Mouse (Mus musculus) granulocyte monocyte progenitor cell, adult 5-6 weeks (primary cell): ENCODE data around the gene Urad. TPM values are rescaled to one million over a fixed set of nuclear protein-coding genes. Genes with fewer than 3 reads are reported as not detected.
A peak's percentile ranks its signal among the peaks of the same experiment; 100 is the strongest.

Experiments
- ATAC-seq: replicated peaks from 2 replicates; pipeline ENCODE4 v1.8.0; 2016; ENCODE audit warnings: mild to moderate bottlenecking, moderate TSS enrichment, inconsistent platforms; ENCODE audit not compliant: poor library complexity, severe bottlenecking
- total RNA-seq, 2 experiments: library from RNA; stranded (forward) in 1 of 2; stranded (reverse) in 1 of 2; fragments of 200-712, 200-1000 nt in 1 of 2; fragments of >200 nt in 1 of 2; fragmentation: Nextera tagmentation in 1 of 2; gene quantifications; 2 replicates each; pipeline ENCODE4 v1.2.3; 2014 to 2017

Urad gene
- total RNA-seq (2014; fragmentation: Nextera tagmentation) (not detected in 2 replicates), total RNA-seq (2017) (not detected in 2 replicates)

- ATAC-seq, result no peak
These were observed at the start of gene Urad for GRCm38 (mm10) chr5:147322183-147322582. Urad (minus strand) TSS chr5:147322440.

GRCm38 (mm10) chr5:147370276-147370675 is 48.0 kb upstream of the Urad start:
- ATAC-seq, result no peak

GRCm38 (mm10) chr5:147368221-147368620 is 46.0 kb upstream of the Urad start:
- ATAC-seq, result no peak

GRCm38 (mm10) chr5:147365995-147366765 is 43.9 kb upstream of the Urad start:
- ATAC-seq, result peak; percentile 51

- ATAC-seq, result peak; percentile 84
These were observed 40.8 kb upstream of the Urad start for GRCm38 (mm10) chr5:147363054-147363453.

- no peak for ATAC-seq
These were observed 36.2 kb upstream of the Urad start for GRCm38 (mm10) chr5:147358481-147358880.

GRCm38 (mm10) chr5:147357536-147357935 is 35.3 kb upstream of the Urad start:
- ATAC-seq, result peak; percentile 47

GRCm38 (mm10) chr5:147356260-147357055 is 34.2 kb upstream of the Urad start:
- ATAC-seq, result 0 out of 2 replicates have a peak, but pooled peaks have one; percentile 15

- no peak for ATAC-seq
These were observed 33.5 kb upstream of the Urad start for GRCm38 (mm10) chr5:147355788-147356187.

- ATAC-seq, result no peak
These were observed 32.7 kb upstream of the Urad start for GRCm38 (mm10) chr5:147354985-147355384.

- ATAC-seq, result peak; percentile 70
These were observed 32.0 kb upstream of the Urad start for GRCm38 (mm10) chr5:147354161-147354780.

GRCm38 (mm10) chr5:147351931-147352330 is 29.7 kb upstream of the Urad start:
- peak; percentile 11; the same call in 1 of the 2 replicates for ATAC-seq

GRCm38 (mm10) chr5:147345981-147346380 is 23.7 kb upstream of the Urad start:
- ATAC-seq, result no peak

- no peak for ATAC-seq
These were observed 21.7 kb upstream of the Urad start for GRCm38 (mm10) chr5:147343904-147344303.

- no peak for ATAC-seq
These were observed 20.7 kb upstream of the Urad start for GRCm38 (mm10) chr5:147342901-147343300.

- peak; percentile 84 for ATAC-seq
These were observed 18.6 kb upstream of the Urad start for GRCm38 (mm10) chr5:147340741-147341414.

- peak; percentile 84 for ATAC-seq
These were observed 17.3 kb upstream of the Urad start for GRCm38 (mm10) chr5:147339560-147339959.

- ATAC-seq, result no peak
These were observed 16.7 kb upstream of the Urad start for GRCm38 (mm10) chr5:147338967-147339366.

GRCm38 (mm10) chr5:147332711-147333110 is 10.5 kb upstream of the Urad start:
- no peak for ATAC-seq

GRCm38 (mm10) chr5:147331547-147331946 is 9.3 kb upstream of the Urad start:
- ATAC-seq, result peak; percentile 96
